Mouse (Mus musculus) hindbrain, embryonic 12.5 days (tissue): ENCODE results near the gene Slc22a2. TPM values are rescaled to one million over a fixed set of nuclear protein-coding genes. Genes with fewer than 3 reads are reported as not detected.
"Not testable (repeated sequence)": the region's sequence is repeated elsewhere in the genome, so short reads cannot be mapped to it uniquely, and the experiment has no call there.

ENCODE experiments used
- ATAC-seq: fragments of 200-750 bp; cut with Nextera tagmentation; 2 replicates; pipeline ENCODE4 v1.8.0; 2017; ENCODE audit warnings: moderate TSS enrichment; ENCODE audit not compliant: low FRiP score
- H3K27ac ChIP-seq: fragments of 300-500 bp; sonication (generic); 2 replicates; pipeline ENCODE4 v1.5.1; 2016; ENCODE audit warnings: mild to moderate bottlenecking
- H3K27me3 ChIP-seq: fragments of 300-500 bp; sonication (generic); 2 replicates; pipeline ENCODE4 v1.6.1; 2016; ENCODE audit warnings: mild to moderate bottlenecking
- H3K36me3 ChIP-seq: fragments of 300-500 bp; sonication (generic); 2 replicates; pipeline ENCODE4 v1.6.1; 2016; ENCODE audit warnings: mild to moderate bottlenecking
- H3K4me1 ChIP-seq: fragments of 300-500 bp; sonication (generic); 2 replicates; pipeline ENCODE4 v1.6.1; 2016
- H3K4me2 ChIP-seq: fragments of 300-500 bp; sonication (generic); replicated peaks from 2 replicates; pipeline ENCODE4 v1.6.1; 2016; ENCODE audit warnings: mild to moderate bottlenecking
- H3K4me3 ChIP-seq: fragments of 300-500 bp; sonication (generic); 2 replicates; pipeline ENCODE4 v1.5.1; 2016; ENCODE audit warnings: mild to moderate bottlenecking
- H3K9ac ChIP-seq: fragments of 300-500 bp; sonication (generic); 2 replicates; pipeline ENCODE4 v1.6.1; 2016; ENCODE audit warnings: mild to moderate bottlenecking, moderate library complexity
- H3K9me3 ChIP-seq: fragments of 300-500 bp; sonication (generic); replicated peaks from 2 replicates; pipeline ENCODE4 v1.6.1; 2016; ENCODE audit warnings: mild to moderate bottlenecking
- WGBS: fragments of 180-500 bp; shearing (Covaris S2); methylation state at CpG from one replicate; pipeline ENCODE4 v1.1.7; 2016; 5-methylcytosine and 5-hydroxymethylcytosine counted together
- polyA plus RNA-seq: library from polyadenylated mRNA; unstranded; fragments of >200 nt; fragmentation: Nextera tagmentation; extraction: Ambion mirVana; gene quantifications from 2 replicates; pipeline ENCODE4 v1.2.1, GENCODE M21; 2016

Gene Slc22a2
- polyA plus RNA-seq, 1 experiment from 2014 or later: 0.13 TPM

DNA sequence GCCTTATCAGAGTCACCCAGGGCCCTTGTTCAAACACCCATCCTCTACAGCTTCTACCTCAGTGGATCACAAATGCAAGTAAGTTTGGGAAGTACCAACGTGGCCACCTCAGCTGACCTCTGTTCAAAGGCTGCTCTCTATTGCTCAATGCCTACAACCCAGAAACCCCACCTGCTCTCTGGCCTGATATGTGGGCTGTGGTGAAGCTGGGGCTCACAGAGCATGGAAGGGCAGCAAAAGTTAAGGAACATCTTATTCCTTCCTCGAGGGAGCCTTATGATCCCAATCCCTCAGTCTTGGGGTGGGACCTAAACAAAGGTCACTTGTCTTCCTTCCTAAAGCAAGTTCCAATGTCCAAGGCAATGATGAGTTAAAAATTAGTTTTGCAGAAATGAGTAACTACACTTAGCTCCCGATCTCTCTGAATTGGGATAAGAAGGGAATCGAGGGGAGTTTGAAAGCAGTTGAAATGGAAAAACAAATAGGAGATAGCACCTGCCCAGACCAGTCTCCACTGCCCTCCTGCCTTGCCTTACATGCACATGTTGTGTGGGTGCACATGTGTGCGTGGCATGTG, 87.2 kb downstream of the Slc22a2 start:
- no peak overlapping the region for H3K27ac ChIP-seq
- no peaks in the 10 kb centered on the region for H3K4me1 ChIP-seq
- no peaks in the 10 kb centered on the region for H3K9me3 ChIP-seq
- no peak overlapping the region for H3K4me3 ChIP-seq
- H3K36me3 ChIP-seq: no peaks in the 10 kb centered on the region
- 83% methylated on average over 5 of the region's 5 CpGs for WGBS
- H3K9ac ChIP-seq: no peak overlapping the region
- ATAC-seq: no peak
- H3K27me3 ChIP-seq: no peaks in the 10 kb centered on the region
- no peak overlapping the region for H3K4me2 ChIP-seq

DNA sequence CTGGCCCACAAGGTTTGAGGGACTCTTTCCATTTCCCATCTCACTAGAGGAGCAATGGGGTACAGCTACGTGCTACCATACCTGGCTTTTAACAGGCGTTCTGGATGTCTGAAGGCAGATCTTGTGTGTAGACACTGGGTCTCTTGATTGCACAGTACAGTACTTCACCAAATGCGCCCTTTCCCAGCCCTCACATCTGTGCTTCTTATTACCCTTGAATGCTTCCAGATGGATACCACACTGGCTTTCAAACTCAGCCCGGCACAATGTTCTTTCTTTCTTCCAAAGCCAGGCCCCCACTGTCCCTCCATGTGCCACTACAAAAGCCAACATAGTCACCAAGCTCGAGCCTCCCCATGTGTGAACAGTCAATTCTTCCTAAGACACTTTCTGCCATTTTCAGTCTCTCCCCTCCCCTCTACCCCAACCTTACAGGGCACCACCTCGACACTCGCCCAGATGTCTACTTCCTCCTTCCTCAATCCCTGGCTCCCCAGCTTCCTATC, 88.4 kb downstream of the Slc22a2 start:
- Histone ChIP-seq H3K9me3 (no peaks in the 10 kb centered on the region), H3K4me2 (no peak overlapping the region), H3K4me3 (no peak overlapping the region), H3K36me3 (no peaks in the 10 kb centered on the region), H3K27me3 (no peaks in the 10 kb centered on the region), H3K9ac (no peak overlapping the region), H3K4me1 (no peaks in the 10 kb centered on the region), H3K27ac (no peak overlapping the region)
- ATAC-seq: no peak
- 70% methylated on average over 7 of the region's 7 CpGs for WGBS

DNA sequence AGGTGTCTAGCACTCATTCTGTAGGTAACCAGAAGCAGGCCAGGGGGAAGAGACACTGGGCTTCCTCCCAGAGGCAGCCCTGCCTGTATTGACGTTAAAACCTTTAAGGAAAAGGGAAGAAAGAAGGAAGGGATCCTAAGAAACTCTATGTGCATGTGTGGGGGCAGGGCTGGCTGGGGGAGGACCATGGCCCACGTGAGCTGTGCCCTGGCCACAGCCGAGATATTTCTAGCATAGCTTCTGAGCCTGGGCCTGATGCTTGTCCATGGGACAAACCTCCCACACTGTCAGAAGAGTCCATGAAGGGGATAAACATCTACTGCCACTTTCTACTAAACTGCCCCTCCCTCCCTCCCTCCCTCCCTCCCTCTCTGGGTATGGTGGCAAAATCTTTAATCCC, 89.9 kb downstream of the Slc22a2 start:
- Histone ChIP-seq H3K4me3 (no peak overlapping the region), H3K9me3 (no peaks in the 10 kb centered on the region), H3K27ac (no peak overlapping the region), H3K27me3 (no peaks in the 10 kb centered on the region), H3K36me3 (no peaks in the 10 kb centered on the region), H3K4me2 (no peak overlapping the region), H3K9ac (no peak overlapping the region), H3K4me1 (no peaks in the 10 kb centered on the region)
- WGBS: 66% methylated on average over 3 of the region's 3 CpGs
- ATAC-seq: no peak

DNA sequence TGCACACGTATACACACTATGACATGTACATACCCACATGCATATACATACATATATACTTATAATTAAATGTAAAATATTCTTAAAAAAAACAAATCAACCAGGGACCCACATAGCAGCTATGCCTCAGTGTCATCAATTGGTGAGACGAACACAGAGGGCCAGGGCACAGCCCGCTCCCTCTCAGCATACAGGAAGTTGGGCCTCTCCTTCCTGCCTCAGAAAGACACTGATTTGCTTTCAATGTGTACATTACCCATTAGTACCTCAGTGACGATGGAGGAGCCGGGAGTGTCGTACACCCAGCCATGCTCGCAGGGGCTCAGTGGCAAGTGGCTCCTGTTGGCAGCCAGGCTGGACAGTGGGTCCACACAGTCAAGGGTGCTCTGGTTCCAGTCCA, 91.0 kb downstream of the Slc22a2 start:
- H3K4me3 ChIP-seq, H3K36me3 ChIP-seq, H3K9me3 ChIP-seq, H3K4me2 ChIP-seq, H3K9ac ChIP-seq, ATAC-seq, H3K27ac ChIP-seq, H3K27me3 ChIP-seq, H3K4me1 ChIP-seq: not testable (repeated sequence)
- 89% methylated on average over 7 of the region's 7 CpGs for WGBS

DNA sequence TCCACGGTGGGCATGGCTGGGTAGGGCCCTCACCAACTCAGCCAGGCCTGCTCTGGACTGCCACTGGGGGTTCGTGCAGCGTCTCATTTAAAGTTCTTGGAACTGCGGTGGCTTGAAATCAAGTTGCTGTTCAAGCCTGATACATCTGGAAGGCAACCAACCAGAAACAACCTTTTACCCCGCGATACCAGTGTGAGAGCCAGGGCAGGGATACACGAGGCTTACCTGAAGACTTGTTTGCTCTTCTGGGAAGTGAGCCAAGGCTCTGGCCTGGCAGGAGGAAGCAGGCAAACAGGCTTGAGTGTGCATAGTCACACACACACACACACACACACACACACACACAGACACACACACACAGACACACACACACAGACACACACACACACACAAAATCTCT, 91.7 kb downstream of the Slc22a2 start, which contains the start of gene Slc22a1:
TSS of gene Slc22a1 (minus strand) at position 184 of the 400 bp plus-strand sequence.
- Histone ChIP-seq H3K36me3 (peaks cover 9% of the 10 kb centered on the region), H3K9ac (no peak within 1 kb of the TSS), H3K4me2 (no peak within 1 kb of the TSS), H3K4me1 (no peaks in the 10 kb centered on the region), H3K27me3 (no peaks in the 10 kb centered on the region), H3K27ac (no peak within 1 kb of the TSS), H3K4me3 (no peak within 1 kb of the TSS), H3K9me3 (no peaks in the 10 kb centered on the region)
- 93% methylated on average over 7 of the region's 7 CpGs for WGBS
- no peak for ATAC-seq

DNA sequence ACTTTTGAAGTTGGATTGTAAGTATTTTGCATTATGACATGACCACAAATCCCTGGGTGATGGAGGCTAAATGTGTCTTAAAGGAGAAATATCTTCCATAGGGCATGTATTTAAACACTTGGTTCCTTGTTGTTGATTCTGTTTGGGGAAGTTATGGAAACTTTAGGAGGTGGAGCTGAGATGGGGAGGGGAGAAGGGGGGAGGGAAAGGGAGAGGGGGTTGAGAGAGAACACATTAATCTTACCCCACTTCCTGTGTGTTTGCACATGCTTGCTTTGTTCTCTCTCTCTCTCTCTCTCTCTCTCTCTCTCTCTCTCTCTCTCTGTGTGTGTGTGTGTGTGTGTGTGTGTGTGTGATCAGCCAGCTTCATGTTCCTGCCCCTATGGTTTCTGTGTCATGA, 93.2 kb downstream of the Slc22a2 start:
- Histone ChIP-seq H3K27ac (no peak overlapping the region), H3K9ac (no peak overlapping the region), H3K27me3 (no peaks in the 10 kb centered on the region), H3K4me2 (no peak overlapping the region), H3K4me3 (no peak overlapping the region), H3K9me3 (no peaks in the 10 kb centered on the region), H3K4me1 (no peaks in the 10 kb centered on the region), H3K36me3 (peaks cover 16% of the 10 kb centered on the region)
- no peak for ATAC-seq

Other genes starting within 250 kb of the Slc22a2 start
- not detected in 2 replicates for gene Plg, start 205.5 kb upstream of the Slc22a2 start, polyA plus RNA-seq
- gene Slc22a3, start 76.4 kb upstream of the Slc22a2 start, polyA plus RNA-seq: 0.77 and 0.79 TPM in 2 replicates
- not detected in 2 replicates for gene Slc22a1, start 91.7 kb downstream of the Slc22a2 start, polyA plus RNA-seq
- gene Igf2r, start 185.5 kb downstream of the Slc22a2 start, polyA plus RNA-seq: 27.5 and 30.4 TPM in 2 replicates